Mouse (Mus musculus) G1E (cell line): Measurements from ENCODE around the gene F7.

Experiments used
- CTCF ChIP-seq: IDR thresholded peaks from 2 replicates; pipeline ENCODE4 v1.5.1; 2012; ENCODE audit warnings: low read depth, low read length, inconsistent platforms, mixed read lengths
- GATA2 ChIP-seq: IDR thresholded peaks from 2 replicates; pipeline ENCODE4 v1.6.1; 2012; ENCODE audit warnings: low read depth, low read length, inconsistent platforms, borderline replicate concordance
- POLR2AphosphoS5 ChIP-seq: IDR thresholded peaks from 2 replicates; pipeline ENCODE4 v1.6.1; 2012; ENCODE audit warnings: low read depth, low read length, inconsistent platforms; ENCODE audit not compliant: insufficient replicate concordance
- TAL1 ChIP-seq: conservative IDR thresholded peaks from 2 replicates; pipeline ENCODE4 v1.6.1; 2012; ENCODE audit warnings: low read depth, low read length, inconsistent platforms, mixed read lengths

DNA sequence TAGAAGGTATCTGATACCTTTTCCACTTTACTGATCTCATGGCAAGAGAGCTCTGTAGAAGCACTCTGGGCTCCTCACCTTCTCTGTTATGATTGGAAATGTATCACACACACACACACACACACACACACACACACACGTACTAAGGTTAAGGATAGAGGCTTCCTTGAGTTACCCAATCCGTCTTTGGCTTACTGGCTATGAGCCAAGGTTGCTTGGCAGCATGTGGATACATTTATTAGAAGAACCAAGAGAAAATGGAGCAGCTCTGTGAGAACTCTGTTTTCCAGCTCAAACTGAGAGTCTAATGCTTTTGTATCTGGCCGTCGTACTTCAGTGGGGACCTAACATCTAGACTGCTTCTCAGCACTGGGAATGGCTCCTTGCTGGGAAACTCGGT lies 30.4 kb upstream of the F7 start:
- no peak for TF ChIP-seq CTCF
- TF ChIP-seq POLR2AphosphoS5 = no peak
- no peak for TF ChIP-seq GATA2
- no peak for TF ChIP-seq TAL1
